Mouse (Mus musculus) bone marrow, adult 2 months (tissue): ENCODE results near the gene Ubxn1.

ENCODE experiments used
- CTCF ChIP-seq: fragments of 200-500 bp; IDR thresholded peaks from 2 replicates; pipeline ENCODE4 v1.5.1; 2011; ENCODE audit warnings: low read length, control low read depth; ENCODE audit not compliant: control insufficient read depth, insufficient read depth
- POLR2A ChIP-seq: fragments of 200-500 bp; IDR thresholded peaks from 2 replicates; pipeline ENCODE4 v1.6.1; 2011; ENCODE audit warnings: low read depth, mild to moderate bottlenecking, control low read depth, low read length, borderline replicate concordance; ENCODE audit not compliant: control insufficient read depth

- TF ChIP-seq CTCF (no peak), POLR2A (no peak)
Measured at GRCm38 (mm10) chr19:8832971-8833370, 38.3 kb upstream of the Ubxn1 start.
